18 mouse cellular contexts compared by ENCODE assay signal in genomic region chr2:104130165-104130564, GRCm38 (mm10). TPM values are rescaled to one million over a fixed set of nuclear protein-coding genes. Genes with fewer than 3 reads are reported as not detected.
A peak's percentile ranks its signal among the peaks of the same experiment; 100 is the strongest.
DNase-seq lines count a peak whose midpoint lies in the region; ATAC-seq lines count a peak whose summit lies in the region.
"Had no signal": no experiment of that assay in that cellular context is flagged by ENCODE, and none has a peak within 500 bp of the region (broad histone marks: within the 10 kb centered on the region; RNA-seq: fewer than 3 reads in every experiment).

No protein-coding gene starts in this region.

- peak overlapping the region; percentile 62 for H3K4me2 ChIP-seq in liver, embryonic 16.5 days (ENCODE audit: low read depth, low read length)
- H3K4me2 ChIP-seq: neural tube, embryonic 13.5 days had no signal

- WGBS in liver, embryonic 16.5 days (ENCODE audit: insufficient replicate concordance), result 28% methylated on average over 6 of the region's 6 CpGs

- H3K36me3 ChIP-seq in liver, embryonic 16.5 days (ENCODE audit: control insufficient read depth, insufficient read depth), result no peaks in the 10 kb centered on the region
- H3K36me3 ChIP-seq: forebrain, embryonic 10.5 days; neural tube, embryonic 13.5 days had no signal

- peak; percentile 93 for DNase-seq in heart, adult 11 months
- DNase-seq in heart, postnatal 4 days, result no peak
- DNase-seq in right cerebral cortex, adult 18-20 months, result peak; percentile 28
- DNase-seq in right cerebral cortex, postnatal 14 days, result no peak
- DNase-seq in urinary bladder, adult 2 months (ENCODE audit: low spot score), result no peak
- DNase-seq in left cerebral cortex, adult 18-20 months (ENCODE audit: low spot score in 2 of 2), result no peak
- DNase-seq in adrenal gland, postnatal 4 days (ENCODE audit: low spot score in 2 of 2), result no peak
- DNase-seq: adrenal gland, postnatal 14 days; B cell, adult 2 months; cerebellum, postnatal 14 days; gastrocnemius, postnatal 36 days; kidney, adult 18-20 months had no signal

- H3K4me1 ChIP-seq in liver, embryonic 16.5 days (ENCODE audit: control insufficient read depth, low read depth, low read length), result peaks cover 36% of the 10 kb centered on the region
- H3K4me1 ChIP-seq: forebrain, embryonic 10.5 days; neural tube, embryonic 13.5 days had no signal

- H3K9me3 ChIP-seq in liver, embryonic 16.5 days (replicated peaks; ENCODE audit: control insufficient read depth, low read length), result no peaks in the 10 kb centered on the region
- H3K9me3 ChIP-seq: forebrain, embryonic 10.5 days; neural tube, embryonic 13.5 days had no signal

- H3K9ac ChIP-seq in liver, embryonic 16.5 days (ENCODE audit: low read depth, low read length), result peak overlapping the region; percentile 47
- H3K9ac ChIP-seq: neural tube, embryonic 13.5 days had no signal

- H3K27ac ChIP-seq in liver, embryonic 16.5 days (ENCODE audit: low read length), result peak overlapping the region; percentile 95
- H3K27ac ChIP-seq: forebrain, embryonic 10.5 days; neural tube, embryonic 13.5 days had no signal

- H3K4me3 ChIP-seq in liver, embryonic 16.5 days (ENCODE audit: low read depth, low read length), result peak overlapping the region; percentile 36
- H3K4me3 ChIP-seq: forebrain, embryonic 10.5 days; neural tube, embryonic 13.5 days had no signal

- H3K27me3 ChIP-seq in liver, embryonic 16.5 days (ENCODE audit: control insufficient read depth, insufficient read depth, low read depth, low read length), result peaks cover 15% of the 10 kb centered on the region

- peak; percentile 100 for ATAC-seq in liver, embryonic 16.5 days (ENCODE audit: low read depth)

RNA-seq across cellular contexts. Expression of gene A930018P22Rik, which starts 7.6 kb away (rescaled TPM):
- under 1 TPM; 0.68 to 0.69 TPM for total RNA-seq in heart, postnatal 4 days (2021)
- polyA plus RNA-seq in liver, embryonic 16.5 days (2015; fragmentation: Nextera tagmentation; extraction: Ambion mirVana), result 0.35 and 0.56 TPM in 2 replicates
- polyA plus RNA-seq in urinary bladder, adult 2 months (2012; rRNA removed), result 0.09 and 0.12 TPM in 2 replicates
- total RNA-seq in left cerebral cortex, adult 18-20 months (2021), result not detected
- 1 to 10 TPM in 1 of 2 experiments, under 1 TPM in 1; 0.76 to 1.2 TPM for total RNA-seq in adrenal gland, postnatal 4 days (2021)
- total RNA-seq: left cerebral cortex, postnatal 10 days; megakaryocyte, adult 5-6 weeks had no signal
- polyA plus RNA-seq: forebrain, embryonic 10.5 days; small intestine, adult 2 months had no signal

RNA-seq across cellular contexts. Expression of gene Cd59a, which starts 34.6 kb away (rescaled TPM):
- total RNA-seq in heart, postnatal 4 days (2021), result 10 to 100 TPM; 28.1 to 31.9 TPM
- polyA plus RNA-seq in liver, embryonic 16.5 days (2015; fragmentation: Nextera tagmentation; extraction: Ambion mirVana), result 101 and 109 TPM in 2 replicates
- polyA plus RNA-seq in urinary bladder, adult 2 months (2012; rRNA removed), result 122 and 131 TPM in 2 replicates
- total RNA-seq in left cerebral cortex, adult 18-20 months (2021), result 1 to 10 TPM; 3.9 to 6.2 TPM
- 10 to 100 TPM; 26.6 to 28.4 TPM for total RNA-seq in adrenal gland, postnatal 4 days (2021)

Comparison
In these comparisons a context has a peak if more than half of its experiments do, and no peak if none do; other contexts are left out.
1. DNase-seq: peak in heart, adult 11 months (single experiment) and right cerebral cortex, adult 18-20 months (single experiment); none in heart, postnatal 4 days (single experiment), right cerebral cortex, postnatal 14 days (single experiment), urinary bladder, adult 2 months (single experiment), left cerebral cortex, adult 18-20 months (0 of 2) and adrenal gland, postnatal 4 days (0 of 2).